Mouse (Mus musculus) heart, adult 11 months (tissue): ENCODE data around the gene Amhr2.

ENCODE experiments used
- DNase-seq: peaks from one replicate; pipeline ENCODE4 v3.0.0; 2022

Amhr2 gene

DNA sequence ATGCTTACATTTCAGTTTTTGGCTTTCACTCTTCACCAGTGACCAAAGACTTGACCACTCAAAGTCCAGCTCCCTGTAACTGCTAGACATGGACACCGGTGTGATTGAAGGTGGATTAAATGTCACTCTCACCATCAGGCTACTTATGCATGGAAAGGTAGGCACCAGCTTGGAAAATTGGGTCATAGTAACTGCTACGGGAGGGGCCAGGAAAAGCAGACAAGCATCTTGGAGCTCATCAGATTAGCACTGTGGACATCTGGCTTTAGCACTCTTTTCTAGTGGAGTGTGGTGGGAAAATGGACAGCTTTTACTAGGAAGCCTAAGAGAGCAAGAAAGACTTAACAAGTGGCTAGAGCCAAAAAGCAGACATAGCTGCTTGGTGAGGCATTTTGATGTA is 28.1 kb downstream of the Amhr2 start:
- peak; percentile 85 for DNase-seq

DNA sequence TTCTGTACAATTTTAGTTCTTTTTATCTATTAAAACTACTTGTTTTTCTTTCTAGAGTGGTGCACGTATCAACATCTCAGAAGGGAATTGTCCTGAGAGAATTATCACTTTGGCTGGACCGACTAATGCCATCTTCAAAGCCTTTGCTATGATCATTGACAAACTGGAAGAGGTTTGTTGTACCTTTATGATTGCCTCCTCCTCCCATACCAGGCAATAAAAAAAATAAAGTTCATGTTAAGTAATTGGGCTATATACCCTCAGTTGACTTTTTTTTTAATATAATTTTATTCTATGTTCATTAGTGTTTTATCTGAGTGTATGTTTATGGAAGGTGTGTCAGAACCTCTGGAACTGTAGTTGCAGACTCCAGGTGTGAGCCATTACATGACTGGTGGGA is 29.4 kb downstream of the Amhr2 start:
- peak; percentile 41 for DNase-seq

DNA sequence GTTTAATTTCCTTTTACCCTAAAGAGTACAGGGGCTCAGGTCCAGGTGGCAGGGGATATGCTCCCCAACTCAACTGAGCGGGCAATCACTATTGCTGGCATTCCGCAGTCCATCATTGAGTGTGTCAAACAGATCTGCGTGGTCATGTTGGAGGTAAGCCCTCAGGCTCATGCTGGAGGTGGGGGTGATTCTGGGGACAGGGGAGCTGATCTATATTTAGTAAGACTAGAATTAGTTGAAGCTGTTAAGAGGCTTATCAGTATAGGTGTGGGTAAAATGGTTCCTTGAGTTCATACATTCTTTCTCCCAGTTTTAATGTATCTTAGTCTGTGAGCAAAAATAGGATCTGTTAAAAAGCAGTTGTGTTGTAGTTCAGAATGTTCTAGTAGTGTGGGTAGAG is 38.0 kb downstream of the Amhr2 start:
- DNase-seq: peak; percentile 87

DNA sequence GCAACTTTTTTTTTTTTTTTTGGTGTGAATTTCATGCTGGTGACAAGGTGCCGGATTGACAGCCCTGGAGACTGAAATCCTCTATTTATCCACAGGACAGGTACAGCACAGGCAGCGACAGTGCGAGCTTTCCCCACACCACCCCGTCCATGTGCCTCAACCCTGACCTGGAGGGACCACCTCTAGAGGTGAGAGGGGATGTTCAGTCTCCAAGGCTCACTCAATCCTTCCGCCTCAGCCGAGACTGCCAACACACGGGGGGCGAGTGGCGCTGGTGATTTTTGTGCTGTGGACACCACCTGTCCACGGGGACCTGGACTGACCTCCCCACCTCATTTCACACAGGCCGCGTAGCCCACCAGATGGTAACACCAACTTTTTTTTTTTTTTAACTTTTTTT is 40.7 kb downstream of the Amhr2 start:
- peak; percentile 88 for DNase-seq

DNA sequence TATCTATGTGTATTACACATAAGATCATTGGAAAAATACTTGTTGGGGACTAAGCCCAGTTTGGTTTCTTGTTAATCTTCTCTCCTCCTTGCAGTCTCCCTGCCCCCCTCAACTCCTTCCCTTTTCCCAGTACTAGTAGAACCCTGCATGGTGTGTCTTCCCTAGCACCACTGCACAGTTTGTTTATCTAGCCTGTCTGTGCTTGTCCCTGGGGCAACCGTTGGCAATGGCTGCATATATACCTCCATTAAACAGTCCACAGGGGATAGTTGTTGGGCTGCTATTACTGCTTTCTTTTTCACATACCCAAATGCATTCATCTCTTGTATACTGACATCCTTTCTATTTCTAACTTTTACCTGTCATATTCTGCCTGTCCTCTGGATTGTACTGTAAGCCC is 42.5 kb downstream of the Amhr2 start:
- DNase-seq: peak; percentile 55

DNA sequence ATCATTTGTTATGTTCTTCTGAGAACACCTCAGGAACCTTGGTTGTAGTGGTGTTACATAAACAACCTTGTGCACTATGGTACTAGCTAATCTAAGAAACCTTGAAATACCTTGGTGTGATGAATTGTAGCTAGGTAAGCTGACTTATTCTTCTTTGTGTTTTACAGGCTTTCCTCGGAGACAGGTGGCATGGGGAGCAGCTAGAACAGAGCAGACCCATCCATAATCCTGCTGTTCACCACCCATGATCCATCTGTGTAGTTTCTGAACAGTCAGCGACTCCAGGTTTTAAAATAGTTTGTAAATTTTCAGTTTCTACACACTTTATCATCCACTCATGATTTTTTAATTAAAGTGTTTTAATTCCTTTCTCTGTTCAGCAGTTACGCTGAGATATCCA is 53.2 kb downstream of the Amhr2 start:
- DNase-seq: peak; percentile 41

DNA sequence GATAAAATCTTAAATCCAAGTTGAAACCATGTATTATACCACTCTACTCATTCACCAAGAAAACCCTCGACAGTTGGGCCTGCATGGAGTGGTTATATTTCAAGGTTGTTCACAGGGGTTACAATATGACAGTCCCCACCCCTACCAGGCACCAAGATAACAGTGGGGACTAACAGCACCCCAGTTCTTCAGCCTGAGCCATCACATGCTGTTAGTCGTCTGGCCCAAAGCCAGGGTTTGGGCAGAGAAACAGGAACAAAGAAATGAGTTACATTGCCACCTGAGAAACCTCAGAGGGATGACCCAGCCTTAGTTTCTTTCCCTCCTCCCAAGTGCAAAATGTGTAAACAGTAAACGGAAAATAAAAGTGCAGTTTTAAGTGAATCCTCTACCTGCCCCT is 54.2 kb downstream of the Amhr2 start:
- peak; percentile 82 for DNase-seq

DNA sequence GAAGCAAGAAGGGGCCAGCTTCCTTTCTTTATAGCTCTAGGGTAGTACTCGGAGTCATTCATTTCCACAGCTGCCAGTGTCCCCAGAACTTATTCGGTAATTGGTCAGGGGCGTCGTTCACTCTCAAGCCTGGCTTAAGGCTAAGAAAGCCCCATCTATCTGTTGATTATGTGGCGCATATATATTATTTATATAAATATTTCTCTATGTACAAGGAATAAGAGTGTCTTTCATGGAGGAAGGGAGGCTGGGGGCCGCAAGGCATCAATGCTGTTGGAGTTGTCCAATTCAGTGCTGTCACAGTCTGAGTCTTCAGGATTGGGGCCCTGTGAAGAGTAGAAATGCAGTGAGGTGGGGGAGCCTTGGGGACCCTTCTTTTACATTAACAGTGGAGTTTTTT is 54.7 kb downstream of the Amhr2 start:
- DNase-seq: peak; percentile 61

DNA sequence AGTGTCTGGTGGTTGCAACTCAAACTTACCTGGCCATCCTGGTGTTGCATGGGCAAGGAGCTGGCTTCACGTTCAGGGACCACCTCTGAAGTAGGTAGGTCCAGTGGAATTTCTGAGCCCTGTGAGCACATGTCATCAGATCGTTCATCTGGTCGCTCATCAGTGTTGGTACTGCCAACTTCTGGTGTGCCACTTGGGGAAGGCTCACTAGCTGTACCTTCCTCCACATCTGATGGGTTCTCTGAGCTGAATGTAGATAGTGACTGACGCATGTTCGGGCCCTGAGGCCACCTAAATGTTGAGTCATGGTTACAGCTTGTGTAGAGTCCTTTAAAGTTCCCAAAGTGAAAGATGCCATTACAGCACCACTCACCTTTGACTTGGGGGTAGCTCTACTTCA is 55.3 kb downstream of the Amhr2 start:
- DNase-seq: peak; percentile 79

DNA sequence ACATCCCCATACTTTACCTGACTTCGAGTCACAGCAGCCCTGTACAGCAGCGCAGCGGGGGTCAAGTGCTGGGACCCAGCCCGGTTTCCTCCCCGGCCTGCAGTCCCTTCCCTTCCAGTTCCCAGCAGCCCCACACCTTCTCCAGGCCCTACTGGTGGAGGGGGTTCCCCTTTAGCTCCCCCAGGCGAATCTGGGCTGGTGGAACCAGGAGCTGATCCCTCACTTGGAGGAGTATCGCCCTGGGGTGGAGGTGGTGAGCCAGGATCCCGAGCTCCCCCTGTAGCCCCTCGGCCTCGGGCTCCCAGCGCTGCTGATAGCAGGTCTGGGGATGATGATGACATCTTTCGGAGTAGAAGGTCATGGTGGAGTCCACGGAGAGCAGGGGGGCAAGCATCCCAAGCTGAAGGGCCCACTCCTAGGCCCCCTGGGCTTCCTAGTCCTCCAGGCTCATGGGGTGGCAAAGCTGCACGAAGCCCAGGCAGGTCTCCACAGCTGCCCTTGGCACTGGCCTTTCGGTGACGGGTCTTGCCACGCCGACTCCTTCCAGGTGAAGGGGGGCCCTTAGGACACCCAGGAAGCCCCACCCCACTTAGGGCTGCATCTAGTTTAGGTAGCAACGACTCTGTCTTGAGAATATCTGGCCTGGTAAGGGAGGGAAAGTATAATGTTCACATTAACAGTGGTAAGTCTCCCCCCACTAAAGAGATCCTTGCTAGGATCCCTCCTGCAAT is 56.1 kb downstream of the Amhr2 start:
- peak; percentile 92 for DNase-seq

DNA sequence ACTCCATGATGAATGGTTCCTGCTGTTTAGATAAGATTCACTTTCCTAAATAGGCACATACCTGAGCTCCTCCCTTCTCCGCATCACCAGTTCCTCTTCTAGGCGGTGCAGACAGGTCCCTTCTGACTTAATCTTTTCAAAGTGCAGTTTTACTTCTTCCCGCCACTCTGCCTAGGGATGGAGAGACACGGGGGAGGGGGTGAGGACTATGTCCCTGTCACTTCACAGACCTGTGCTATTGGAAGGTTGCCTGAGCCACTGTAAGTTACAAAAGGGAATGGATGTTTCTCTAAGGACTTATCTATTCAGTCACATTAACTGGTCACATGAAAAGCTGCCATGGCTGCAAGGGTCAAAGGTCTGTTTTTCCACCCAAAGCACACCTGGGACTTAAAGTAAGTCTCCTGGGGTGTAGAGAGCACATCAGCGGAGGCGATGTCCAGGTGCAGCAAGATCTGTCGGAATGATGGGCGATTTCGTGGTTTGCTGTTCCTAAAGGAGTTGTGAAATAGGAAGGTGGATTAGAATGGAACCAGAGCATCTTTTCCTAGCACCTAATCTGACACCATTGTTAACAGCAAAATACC is 57.2 kb downstream of the Amhr2 start:
- peak; percentile 83 for DNase-seq

DNA sequence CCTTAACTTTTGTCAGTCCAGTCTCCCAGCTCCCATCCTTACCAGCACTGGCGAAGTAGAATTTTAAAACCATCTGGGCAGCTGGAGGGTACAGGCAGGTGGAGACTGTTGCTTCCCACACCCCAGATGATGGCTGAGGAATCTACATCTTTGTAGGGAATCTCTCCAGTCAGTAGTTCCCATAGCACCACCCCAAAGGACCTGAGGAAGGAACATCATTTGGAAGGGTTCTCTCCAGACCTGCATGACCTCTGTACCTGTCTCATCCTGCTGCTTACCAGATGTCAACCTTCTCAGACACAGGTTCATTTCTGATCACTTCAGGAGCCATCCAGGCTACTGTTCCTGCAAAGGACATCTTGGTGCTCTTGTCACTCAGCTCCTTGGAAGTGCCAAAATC is 58.3 kb downstream of the Amhr2 start, which contains the start of gene Gm10337:
Gene Gm10337, plus strand, starts transcription at position 276 of the 400 bp plus-strand sequence.
- peak; percentile 82 for DNase-seq
